Mouse (Mus musculus) erythroblast, embryonic 14.5 days (primary cell): Measurements from ENCODE around the gene Cacna1h. TPM values are rescaled to one million over a fixed set of nuclear protein-coding genes. Genes with fewer than 3 reads are reported as not detected.

Experiments used
- H3K27me3 ChIP-seq: 2 replicates; pipeline ENCODE4 v1.6.1; 2012; ENCODE audit warnings: inconsistent platforms; ENCODE audit not compliant: control insufficient read depth
- H3K36me3 ChIP-seq: 2 replicates; pipeline ENCODE4 v1.6.1; 2012; ENCODE audit warnings: mild to moderate bottlenecking, inconsistent platforms; ENCODE audit not compliant: control insufficient read depth
- H3K4me1 ChIP-seq: 2 replicates; pipeline ENCODE4 v1.6.1; 2012; ENCODE audit warnings: inconsistent platforms; ENCODE audit not compliant: control insufficient read depth
- H3K4me3 ChIP-seq: replicated peaks from 2 replicates; pipeline ENCODE3; 2012; ENCODE audit warnings: moderate library complexity, mild to moderate bottlenecking, inconsistent platforms
- H3K9me3 ChIP-seq: 2 replicates; pipeline ENCODE4 v1.6.1; 2012; ENCODE audit warnings: low read length, inconsistent platforms, mixed read lengths; ENCODE audit not compliant: control insufficient read depth
- GATA1 ChIP-seq: IDR thresholded peaks from 2 replicates; pipeline ENCODE4 v1.6.1; 2012; ENCODE audit warnings: low read length, inconsistent platforms, mixed read lengths
- TAL1 ChIP-seq: IDR thresholded peaks from 3 replicates; pipeline ENCODE4 v1.6.1; 2012; ENCODE audit warnings: low read length, inconsistent platforms, mixed read lengths
- polyA plus RNA-seq: library from polyadenylated mRNA; stranded (reverse); fragments of >175 nt; gene quantifications from 2 replicates; pipeline ENCODE4 v1.2.3, GENCODE M21; 2012

Cacna1h gene
- polyA plus RNA-seq, 1 experiment = 0.26 TPM

- Histone ChIP-seq H3K9me3 (no peaks in the 10 kb centered on the region), H3K27me3 (no peaks in the 10 kb centered on the region)
Measured at GRCm38 (mm10) chr17:25405224-25405895, 28.2 kb downstream of the Cacna1h start.

DNA sequence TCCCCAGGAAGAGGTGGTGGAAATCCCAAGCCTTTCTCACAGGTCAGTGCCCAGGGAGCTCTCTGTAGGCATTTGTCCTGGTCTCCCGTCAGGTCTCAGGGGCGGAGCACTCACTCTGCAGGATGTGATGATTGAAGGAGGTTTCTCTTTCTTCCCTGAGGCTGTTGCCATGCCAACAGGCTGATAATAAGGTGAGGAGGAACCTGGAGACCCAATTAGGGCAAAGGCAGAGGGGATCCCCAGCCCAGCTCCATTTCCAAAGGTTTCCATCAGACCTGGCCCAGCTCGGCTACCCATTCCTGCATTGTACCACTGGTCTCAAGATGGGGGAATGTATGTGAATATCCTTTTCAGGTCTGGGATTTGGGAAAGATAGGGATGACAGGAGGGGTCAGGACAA lies 29.4 kb downstream of the Cacna1h start:
- H3K9me3 ChIP-seq = no peaks in the 10 kb centered on the region
- H3K27me3 ChIP-seq = no peaks in the 10 kb centered on the region
- H3K36me3 ChIP-seq = no peaks in the 10 kb centered on the region
- no peak for TF ChIP-seq TAL1
- no peak for TF ChIP-seq GATA1
- no peak overlapping the region for H3K4me3 ChIP-seq
- H3K4me1 ChIP-seq = no peaks in the 10 kb centered on the region

More at GRCm38 (mm10) chr17:25405224-25405895, 28.2 kb downstream of the Cacna1h start:
- no peak overlapping the region for H3K4me3 ChIP-seq
- no peaks in the 10 kb centered on the region for H3K4me1 ChIP-seq
- no peaks in the 10 kb centered on the region for H3K36me3 ChIP-seq
- TF ChIP-seq TAL1 = no peak
- no peak for TF ChIP-seq GATA1

- Histone ChIP-seq H3K9me3 (no peaks in the 10 kb centered on the region), H3K4me3 (no peak overlapping the region), H3K27me3 (no peaks in the 10 kb centered on the region), H3K4me1 (no peaks in the 10 kb centered on the region), H3K36me3 (no peaks in the 10 kb centered on the region)
- TF ChIP-seq GATA1 (no peak), TAL1 (no peak)
Measured at GRCm38 (mm10) chr17:25402224-25402623, 31.4 kb downstream of the Cacna1h start.

GRCm38 (mm10) chr17:25401491-25401890 lies 32.1 kb downstream of the Cacna1h start:
- no peaks in the 10 kb centered on the region for H3K9me3 ChIP-seq
- H3K36me3 ChIP-seq = no peaks in the 10 kb centered on the region
- no peak overlapping the region for H3K4me3 ChIP-seq
- H3K4me1 ChIP-seq = no peaks in the 10 kb centered on the region
- TF ChIP-seq GATA1 (no peak), TAL1 (no peak)
- H3K27me3 ChIP-seq = no peaks in the 10 kb centered on the region

DNA sequence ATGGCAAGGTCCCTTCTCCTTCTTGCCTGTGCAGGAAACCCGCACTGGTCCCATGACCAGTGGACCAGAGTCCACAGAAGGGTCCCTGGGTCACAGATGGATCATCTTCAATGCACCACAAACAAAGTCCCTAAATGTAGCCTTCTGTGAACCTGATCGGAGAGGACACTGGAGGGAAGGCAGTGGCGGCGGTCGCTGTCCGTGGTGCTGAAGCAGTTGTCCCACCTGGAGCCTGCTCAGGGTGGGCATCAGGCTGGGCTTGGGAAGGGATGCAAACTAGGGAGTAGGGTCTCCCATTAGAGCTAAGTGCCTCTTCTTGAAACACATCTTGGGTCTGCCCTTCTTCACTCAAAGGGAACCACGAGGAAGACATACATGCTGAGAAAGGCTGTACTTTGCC lies 33.1 kb downstream of the Cacna1h start:
- no peak overlapping the region for H3K4me3 ChIP-seq
- no peaks in the 10 kb centered on the region for H3K27me3 ChIP-seq
- no peaks in the 10 kb centered on the region for H3K36me3 ChIP-seq
- no peaks in the 10 kb centered on the region for H3K4me1 ChIP-seq
- H3K9me3 ChIP-seq = no peaks in the 10 kb centered on the region
- no peak for TF ChIP-seq TAL1
- no peak for TF ChIP-seq GATA1

DNA sequence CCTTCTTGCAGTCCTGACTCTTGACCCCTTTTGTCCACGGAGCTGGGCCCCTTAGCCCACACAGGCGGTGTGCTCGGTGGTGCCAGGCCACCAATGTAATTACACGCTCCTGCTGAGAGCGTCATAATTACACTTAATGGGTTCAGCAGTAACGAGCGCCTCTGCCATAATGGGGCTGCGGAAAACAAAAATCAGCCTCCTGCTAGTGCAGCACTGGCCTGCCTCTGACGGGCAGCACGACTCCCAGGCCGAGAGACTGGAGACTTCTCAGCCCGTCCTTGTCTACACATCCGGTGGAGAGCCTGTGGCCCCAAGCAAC lies 35.1 kb downstream of the Cacna1h start:
- peaks cover 3% of the 10 kb centered on the region; the same call in 1 of the 2 replicates for H3K4me1 ChIP-seq
- no peak overlapping the region for H3K4me3 ChIP-seq
- no peaks in the 10 kb centered on the region for H3K27me3 ChIP-seq
- no peak for TF ChIP-seq GATA1
- TF ChIP-seq TAL1 = no peak
- H3K9me3 ChIP-seq = no peaks in the 10 kb centered on the region
- H3K36me3 ChIP-seq = no peaks in the 10 kb centered on the region

DNA sequence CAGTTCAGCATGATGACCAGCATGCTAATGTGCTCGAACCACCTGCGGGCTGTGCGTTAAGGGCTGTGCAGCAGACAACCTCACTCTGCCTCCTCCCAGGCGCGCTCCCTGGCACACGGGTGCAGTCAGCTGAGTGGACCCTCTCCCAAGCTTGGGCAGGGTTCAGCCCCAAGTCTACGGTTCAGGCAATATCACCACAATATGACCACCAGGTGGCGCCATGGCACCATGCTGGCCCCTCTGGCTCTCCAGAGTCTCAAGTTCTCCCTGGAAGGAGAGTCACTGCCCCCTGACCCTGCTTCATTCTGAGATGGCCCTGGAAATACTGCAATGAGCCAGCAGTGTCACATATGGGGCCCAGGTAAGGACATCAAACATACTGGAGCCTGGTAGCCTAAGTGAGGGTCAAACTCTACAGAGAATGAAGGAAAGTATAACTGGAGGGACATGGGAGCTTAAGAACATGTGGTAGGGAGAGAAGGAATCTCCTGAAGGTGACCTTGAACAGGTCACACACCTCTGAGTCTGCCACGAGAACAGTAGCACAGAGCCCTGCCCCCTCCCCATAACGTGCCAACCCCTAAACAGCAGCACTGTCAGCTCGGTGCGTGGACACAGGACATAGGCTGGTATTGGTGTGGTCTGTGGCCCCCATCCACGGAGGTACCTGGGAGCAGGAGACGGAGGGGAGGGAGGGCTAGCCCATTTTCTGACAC lies 35.6 kb downstream of the Cacna1h start:
- Histone ChIP-seq H3K4me1 (peaks cover 3% of the 10 kb centered on the region; the same call in 1 of the 2 replicates), H3K4me3 (no peak overlapping the region), H3K9me3 (no peaks in the 10 kb centered on the region), H3K27me3 (no peaks in the 10 kb centered on the region), H3K36me3 (no peaks in the 10 kb centered on the region)
- TF ChIP-seq GATA1 (no peak), TAL1 (no peak)

- peaks cover 7% of the 10 kb centered on the region for H3K4me1 ChIP-seq
- TF ChIP-seq GATA1 = no peak
- TF ChIP-seq TAL1 = no peak
- no peaks in the 10 kb centered on the region for H3K9me3 ChIP-seq
- H3K27me3 ChIP-seq = no peaks in the 10 kb centered on the region
- H3K4me3 ChIP-seq = no peak overlapping the region
- no peaks in the 10 kb centered on the region for H3K36me3 ChIP-seq
Measured at GRCm38 (mm10) chr17:25394526-25394925, 39.1 kb downstream of the Cacna1h start.

GRCm38 (mm10) chr17:25374011-25374410 lies 59.6 kb downstream of the Cacna1h start:
- Histone ChIP-seq H3K9me3 (peaks cover 32% of the 10 kb centered on the region), H3K4me3 (no peak overlapping the region), H3K27me3 (no peaks in the 10 kb centered on the region; the same call in 1 of the 2 replicates), H3K36me3 (no peaks in the 10 kb centered on the region; the same call in 1 of the 2 replicates), H3K4me1 (no peaks in the 10 kb centered on the region; the same call in 1 of the 2 replicates)
- TF ChIP-seq GATA1 (no peak), TAL1 (no peak)
